Mouse (Mus musculus): ENCODE data around the gene Wdfy2. TPM values are rescaled to one million over a fixed set of nuclear protein-coding genes. Genes with fewer than 3 reads are reported as not detected.

The Wdfy2 gene
- total and polyA plus RNA-seq, 3 experiments, result 2.7 to 4.1 TPM; not detected in 1

GRCm38 (mm10) chr14:62928101-62928541, 90.6 kb downstream of the Wdfy2 start (continued):
- TF ChIP-seq NRF1 (IDR thresholded peaks at IDR 0.05; ENCODE audit: insufficient read depth, low read depth, low read length, poor library complexity, severe bottlenecking), result no peak

- Histone ChIP-seq H3K4me3 (ENCODE audit: control insufficient read depth in 1 of 2, insufficient read depth in 1 of 2, low read depth in 2 of 2, low read length in 2 of 2) (no peak overlapping the region), H3K27me3 (ENCODE audit: control insufficient read depth in 1 of 2, insufficient read depth in 2 of 2, low read length in 2 of 2) (no peaks in the 10 kb centered on the region), H3K4me1 (ENCODE audit: control insufficient read depth in 1 of 2, insufficient read depth in 2 of 2, low read length in 2 of 2) (no peaks in the 10 kb centered on the region), H3K36me3 (ENCODE audit: control insufficient read depth in 1 of 2, insufficient read depth in 2 of 2, low read length in 2 of 2) (no peaks in the 10 kb centered on the region), H3K27ac (ENCODE audit: control insufficient read depth, low read depth, low read length) (no peak overlapping the region), H3K9ac (ENCODE audit: control insufficient read depth, low read depth, low read length, poor library complexity, severe bottlenecking) (no peak overlapping the region), H3K79me2 (ENCODE audit: control insufficient read depth, insufficient read depth, low read length, poor library complexity) (no peaks in the 10 kb centered on the region), H3K9me3 (replicated peaks; ENCODE audit: insufficient read depth, low read length) (no peaks in the 10 kb centered on the region)
- TF ChIP-seq MAZ (IDR thresholded peaks at IDR 0.05; ENCODE audit: low read depth, low read length) (no peak), GATA1 (IDR thresholded peaks at IDR 0.05; ENCODE audit: low read depth, low read length) (no peak), TCF12 (IDR thresholded peaks at IDR 0.05; ENCODE audit: low read depth, low read length) (no peak), ZMIZ1 (IDR thresholded peaks at IDR 0.05; ENCODE audit: low read depth, low read length) (no peak)
- no peak for DNase-seq (ENCODE audit: low read depth, low spot score)
Measured at GRCm38 (mm10) chr14:62935361-62935760, 97.9 kb downstream of the Wdfy2 start.

GRCm38 (mm10) chr14:62936631-62937380, 99.3 kb downstream of the Wdfy2 start:
- no peak overlapping the region for H3K27ac ChIP-seq (ENCODE audit: control insufficient read depth, low read depth, low read length)
- no peak for DNase-seq (ENCODE audit: low read depth, low spot score)
- no peaks in the 10 kb centered on the region for H3K36me3 ChIP-seq (ENCODE audit: control insufficient read depth in 1 of 2, insufficient read depth in 2 of 2, low read length in 2 of 2)
- H3K79me2 ChIP-seq (ENCODE audit: control insufficient read depth, insufficient read depth, low read length, poor library complexity), result no peaks in the 10 kb centered on the region
- H3K9me3 ChIP-seq (replicated peaks; ENCODE audit: insufficient read depth, low read length), result no peaks in the 10 kb centered on the region
- H3K27me3 ChIP-seq (ENCODE audit: control insufficient read depth in 1 of 2, insufficient read depth in 2 of 2, low read length in 2 of 2), result no peaks in the 10 kb centered on the region
- no peaks in the 10 kb centered on the region for H3K4me1 ChIP-seq (ENCODE audit: control insufficient read depth in 1 of 2, insufficient read depth in 2 of 2, low read length in 2 of 2)
- H3K4me3 ChIP-seq (ENCODE audit: control insufficient read depth in 1 of 2, insufficient read depth in 1 of 2, low read depth in 2 of 2, low read length in 2 of 2), result no peak overlapping the region
- no peak for TF ChIP-seq KAT2A (conservative IDR thresholded peaks at IDR 0.05; ENCODE audit: low read depth, low read length)
- no peak for TF ChIP-seq MAZ (IDR thresholded peaks at IDR 0.05; ENCODE audit: low read depth, low read length)
- no peak for TF ChIP-seq MXI1 (IDR thresholded peaks at IDR 0.05; ENCODE audit: low read depth, low read length)
- TF ChIP-seq MYC (IDR thresholded peaks at IDR 0.05; ENCODE audit: low read depth, low read length), result no peak
- TF ChIP-seq GATA1 (IDR thresholded peaks at IDR 0.05; ENCODE audit: low read depth, low read length), result no peak
- no peak for TF ChIP-seq SIN3A (IDR thresholded peaks at IDR 0.05; ENCODE audit: low read length)
- TF ChIP-seq POLR2AphosphoS5 (IDR thresholded peaks at IDR 0.05; ENCODE audit: borderline replicate concordance, low read depth, low read length), result no peak
- TF ChIP-seq CTCF (IDR thresholded peaks at IDR 0.05 in 2 of 3, conservative IDR thresholded peaks at IDR 0.05 in 1 of 3; ENCODE audit: control insufficient read depth in 1 of 3, insufficient read depth in 1 of 3, low read depth in 2 of 3, low read length in 3 of 3, poor library complexity in 1 of 3, severe bottlenecking in 1 of 3), result no peak
- no peak for TF ChIP-seq MAX (IDR thresholded peaks at IDR 0.05; ENCODE audit: low read length)
- no peak for TF ChIP-seq RAD21 (IDR thresholded peaks at IDR 0.05; ENCODE audit: low read depth, low read length)
- no peak for TF ChIP-seq TCF12 (IDR thresholded peaks at IDR 0.05; ENCODE audit: low read depth, low read length)
- TF ChIP-seq CHD2 (IDR thresholded peaks at IDR 0.05; ENCODE audit: low read length), result no peak
- no peak overlapping the region for H3K9ac ChIP-seq (ENCODE audit: control insufficient read depth, low read depth, low read length, poor library complexity, severe bottlenecking)

Measured in MEL (cell line).